Mouse (Mus musculus) neural tube, embryonic 13.5 days (tissue): ENCODE measurements at regions not wholly inside any gene's neighbourhood (a gene's known extent, or its start where the extent isn't known, plus 50 kb on each side); places are given as distances from the start of the nearest gene placed in this dataset.

Experiments
- ATAC-seq: fragments of 200-750 bp; cut with Nextera tagmentation; 2 replicates; pipeline ENCODE4 v1.8.0; 2017; ENCODE audit warnings: low read depth, mild to moderate bottlenecking, moderate TSS enrichment, moderate library complexity
- H3K27ac ChIP-seq: fragments of 300-500 bp; sonication (generic); replicated peaks from 2 replicates; pipeline ENCODE4 v1.5.1; 2015; ENCODE audit warnings: moderate library complexity, mild to moderate bottlenecking, inconsistent platforms
- H3K27me3 ChIP-seq: fragments of 300-500 bp; sonication (generic); 2 replicates; pipeline ENCODE4 v1.6.1; 2015; ENCODE audit warnings: mild to moderate bottlenecking, inconsistent platforms
- H3K36me3 ChIP-seq: fragments of 300-500 bp; sonication (generic); 2 replicates; pipeline ENCODE4 v1.6.1; 2015; ENCODE audit warnings: mild to moderate bottlenecking, inconsistent platforms
- H3K4me1 ChIP-seq: fragments of 300-500 bp; sonication (generic); replicated peaks from 2 replicates; pipeline ENCODE4 v1.6.1; 2015; ENCODE audit warnings: inconsistent platforms
- H3K4me2 ChIP-seq: fragments of 300-500 bp; sonication (generic); 2 replicates; pipeline ENCODE4 v1.6.1; 2015; ENCODE audit warnings: inconsistent platforms, mild to moderate bottlenecking, moderate library complexity
- H3K4me3 ChIP-seq: fragments of 300-500 bp; sonication (generic); 2 replicates; pipeline ENCODE4 v1.5.1; 2015; ENCODE audit warnings: mild to moderate bottlenecking, inconsistent platforms
- H3K9ac ChIP-seq: fragments of 300-500 bp; sonication (generic); 2 replicates; pipeline ENCODE4 v1.6.1; 2015; ENCODE audit warnings: moderate library complexity, mild to moderate bottlenecking, inconsistent platforms
- H3K9me3 ChIP-seq: fragments of 300-500 bp; sonication (generic); 2 replicates; pipeline ENCODE4 v1.6.1; 2016; ENCODE audit warnings: inconsistent platforms
- WGBS: fragments of 180-500 bp; shearing (Covaris S2); methylation state at CpG from one replicate; pipeline ENCODE4 v1.1.7; 2015; 5-methylcytosine and 5-hydroxymethylcytosine counted together

- Histone ChIP-seq H3K9me3 (no peaks in the 10 kb centered on the region), H3K27ac (no peak overlapping the region), H3K4me1 (no peaks in the 10 kb centered on the region), H3K27me3 (no peaks in the 10 kb centered on the region), H3K4me2 (no peak overlapping the region), H3K4me3 (no peak overlapping the region), H3K9ac (no peak overlapping the region), H3K36me3 (no peaks in the 10 kb centered on the region)
- ATAC-seq, result no peak
- 85% methylated on average over 4 of the region's 4 CpGs for WGBS
Measured at GRCm38 (mm10) chr1:98167800-98168199, 72.4 kb upstream of the Pam start.

GRCm38 (mm10) chr1:98162639-98162927, 67.1 kb upstream of the Pam start:
- H3K4me2 ChIP-seq, result no peak overlapping the region
- no peaks in the 10 kb centered on the region for H3K4me1 ChIP-seq
- ATAC-seq, result no peak
- H3K9me3 ChIP-seq, result no peaks in the 10 kb centered on the region
- H3K36me3 ChIP-seq, result no peaks in the 10 kb centered on the region
- H3K27me3 ChIP-seq, result no peaks in the 10 kb centered on the region
- H3K27ac ChIP-seq, result no peak overlapping the region
- H3K4me3 ChIP-seq, result no peak overlapping the region
- 62% methylated on average over 2 of the region's 2 CpGs for whole genome bisulfite sequencing
- no peak overlapping the region for H3K9ac ChIP-seq

GRCm38 (mm10) chr1:98161882-98162638, 66.6 kb upstream of the Pam start:
- no peak overlapping the region for H3K9ac ChIP-seq
- no peaks in the 10 kb centered on the region for H3K27me3 ChIP-seq
- no peak overlapping the region for H3K4me2 ChIP-seq
- no peaks in the 10 kb centered on the region for H3K9me3 ChIP-seq
- no peak overlapping the region for H3K4me3 ChIP-seq
- no peaks in the 10 kb centered on the region for H3K4me1 ChIP-seq
- ATAC-seq, result no peak
- H3K27ac ChIP-seq, result no peak overlapping the region
- no peaks in the 10 kb centered on the region for H3K36me3 ChIP-seq
- 83% methylated on average over 5 of the region's 5 CpGs for WGBS

- 79% methylated on average over 2 of the region's 2 CpGs for WGBS
- Histone ChIP-seq H3K36me3 (no peaks in the 10 kb centered on the region), H3K27me3 (no peaks in the 10 kb centered on the region)
Measured at GRCm38 (mm10) chr1:98158969-98159368, 63.5 kb upstream of the Pam start.

GRCm38 (mm10) chr1:98147361-98147760, 51.9 kb upstream of the Pam start:
- Histone ChIP-seq H3K4me2 (no peak overlapping the region), H3K27ac (no peak overlapping the region), H3K9me3 (no peaks in the 10 kb centered on the region), H3K27me3 (no peaks in the 10 kb centered on the region), H3K4me3 (no peak overlapping the region), H3K36me3 (no peaks in the 10 kb centered on the region), H3K4me1 (no peaks in the 10 kb centered on the region), H3K9ac (no peak overlapping the region)
- ATAC-seq, result no peak
- 78% methylated on average over 3 of the region's 3 CpGs for WGBS

More at GRCm38 (mm10) chr1:98158969-98159368, 63.5 kb upstream of the Pam start:
- H3K27ac ChIP-seq, result no peak overlapping the region
- H3K9me3 ChIP-seq, result no peaks in the 10 kb centered on the region
- no peaks in the 10 kb centered on the region for H3K4me1 ChIP-seq
- H3K4me2 ChIP-seq, result no peak overlapping the region
- no peak overlapping the region for H3K4me3 ChIP-seq
- H3K9ac ChIP-seq, result no peak overlapping the region
- ATAC-seq, result no peak
